Mouse (Mus musculus) stomach, embryonic 15.5 days (tissue): ENCODE measurements around the gene Gm2056. TPM values are rescaled to one million over a fixed set of nuclear protein-coding genes. Genes with fewer than 3 reads are reported as not detected.
"Not testable (repeated sequence)": the region's sequence is repeated elsewhere in the genome, so short reads cannot be mapped to it uniquely, and the experiment has no call there.

Experiments
- ATAC-seq: fragments of 200-750 bp; cut with Nextera tagmentation; 2 replicates; pipeline ENCODE4 v1.8.0; 2017; ENCODE audit warnings: low read depth, moderate number of reproducible peaks, moderate TSS enrichment; ENCODE audit not compliant: insufficient read depth, low FRiP score
- H3K27ac ChIP-seq: fragments of 300-500 bp; sonication (generic); 2 replicates; pipeline ENCODE4 v1.5.1; 2015; ENCODE audit warnings: mild to moderate bottlenecking, inconsistent platforms
- H3K27me3 ChIP-seq: fragments of 300-500 bp; sonication (generic); replicated peaks from 2 replicates; pipeline ENCODE4 v1.6.1; 2015; ENCODE audit warnings: inconsistent platforms
- H3K36me3 ChIP-seq: fragments of 300-500 bp; sonication (generic); 2 replicates; pipeline ENCODE4 v1.6.1; 2015; ENCODE audit warnings: inconsistent platforms
- H3K4me1 ChIP-seq: fragments of 300-500 bp; sonication (generic); 2 replicates; pipeline ENCODE4 v1.6.1; 2015; ENCODE audit warnings: inconsistent platforms
- H3K4me2 ChIP-seq: fragments of 300-500 bp; sonication (generic); 2 replicates; pipeline ENCODE4 v1.6.1; 2015; ENCODE audit warnings: mild to moderate bottlenecking, inconsistent platforms
- H3K4me3 ChIP-seq: fragments of 300-500 bp; sonication (generic); replicated peaks from 2 replicates; pipeline ENCODE4 v1.5.1; 2015; ENCODE audit warnings: inconsistent platforms
- H3K9ac ChIP-seq: fragments of 300-500 bp; sonication (generic); 2 replicates; pipeline ENCODE4 v1.6.1; 2015; ENCODE audit warnings: inconsistent platforms
- H3K9me3 ChIP-seq: fragments of 300-500 bp; sonication (generic); 2 replicates; pipeline ENCODE4 v1.6.1; 2016; ENCODE audit warnings: inconsistent platforms
- WGBS: fragments of 180-500 bp; shearing (Covaris S2); methylation state at CpG from one replicate; pipeline ENCODE4 v1.1.7; 2015; 5-methylcytosine and 5-hydroxymethylcytosine counted together
- polyA plus RNA-seq: library from polyadenylated mRNA; unstranded; fragments of >200 nt; fragmentation: Nextera tagmentation; extraction: Ambion mirVana; gene quantifications from 2 replicates; pipeline ENCODE4 v1.2.1, GENCODE M21; 2015

The Gm2056 gene
- polyA plus RNA-seq: not detected in 2 replicates

DNA sequence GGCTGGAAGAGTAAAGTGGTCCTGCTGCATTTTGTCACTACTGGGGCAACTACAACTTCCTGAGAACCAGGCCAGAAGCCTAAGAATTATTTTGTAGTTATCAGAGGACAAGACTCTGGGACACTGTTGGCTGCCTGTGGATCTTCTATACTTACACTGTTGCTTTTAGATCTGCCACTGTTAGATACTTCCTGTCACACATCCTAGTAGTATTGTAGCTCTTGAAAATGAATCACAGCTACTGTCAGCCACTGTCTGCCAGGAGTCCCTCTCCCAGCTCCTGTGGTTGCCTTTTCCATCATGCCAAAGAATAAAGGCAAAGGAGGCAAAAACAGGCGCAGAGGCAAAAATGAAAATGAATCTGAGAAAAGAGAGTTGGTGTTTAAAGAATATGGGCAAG, at the start of gene Gm2056:
Gm2056 (plus strand) TSS at position 301 of the 400 bp plus-strand sequence.
- not testable (repeated sequence) for H3K27me3 ChIP-seq, H3K9ac ChIP-seq, H3K4me3 ChIP-seq, ATAC-seq, H3K36me3 ChIP-seq, H3K4me1 ChIP-seq, H3K27ac ChIP-seq, H3K9me3 ChIP-seq, H3K4me2 ChIP-seq
- WGBS: 96% methylated on average over 1 of the region's 1 CpGs

- not testable (repeated sequence) for H3K27me3 ChIP-seq, H3K4me1 ChIP-seq, H3K27ac ChIP-seq, H3K9me3 ChIP-seq, ATAC-seq, H3K9ac ChIP-seq, H3K4me2 ChIP-seq, H3K4me3 ChIP-seq, H3K36me3 ChIP-seq
Measured at GRCm38 (mm10) chr12:87984000-87984399, 42.8 kb upstream of the Gm2056 start.

- H3K4me3 ChIP-seq, H3K4me2 ChIP-seq, H3K9ac ChIP-seq, H3K27ac ChIP-seq, H3K36me3 ChIP-seq, H3K9me3 ChIP-seq, ATAC-seq, H3K4me1 ChIP-seq, H3K27me3 ChIP-seq: not testable (repeated sequence)
- 60% methylated on average over 3 of the region's 3 CpGs for WGBS
Measured at GRCm38 (mm10) chr12:88004118-88004517, 22.7 kb upstream of the Gm2056 start.

- WGBS: 82% methylated on average over 1 of the region's 1 CpGs
- not testable (repeated sequence) for H3K4me1 ChIP-seq, H3K36me3 ChIP-seq, H3K4me3 ChIP-seq, H3K27me3 ChIP-seq, H3K9me3 ChIP-seq, H3K4me2 ChIP-seq, ATAC-seq, H3K9ac ChIP-seq, H3K27ac ChIP-seq
Measured at GRCm38 (mm10) chr12:88011548-88011947, 15.3 kb upstream of the Gm2056 start, which contains the start of gene Gm2075. Gene Gm2075, plus strand, starts transcription at chr12:88011848.

- 81% methylated on average over 2 of the region's 2 CpGs for WGBS
- not testable (repeated sequence) for H3K9ac ChIP-seq, H3K4me2 ChIP-seq, H3K36me3 ChIP-seq, H3K4me3 ChIP-seq, H3K9me3 ChIP-seq, H3K27ac ChIP-seq, ATAC-seq, H3K27me3 ChIP-seq, H3K4me1 ChIP-seq
Measured at GRCm38 (mm10) chr12:88018671-88019070, 8.1 kb upstream of the Gm2056 start, which contains the start of gene Gm6803. Gene Gm6803, minus strand, starts transcription at chr12:88018771.

GRCm38 (mm10) chr12:88032250-88032649, 5.4 kb downstream of the Gm2056 start:
- H3K36me3 ChIP-seq, H3K27ac ChIP-seq, H3K9ac ChIP-seq, H3K4me2 ChIP-seq, H3K27me3 ChIP-seq, H3K9me3 ChIP-seq, H3K4me1 ChIP-seq, H3K4me3 ChIP-seq, ATAC-seq: not testable (repeated sequence)
- WGBS: 85% methylated on average over 5 of the region's 5 CpGs

GRCm38 (mm10) chr12:88039062-88039461, 12.3 kb downstream of the Gm2056 start:
- not testable (repeated sequence) for H3K27ac ChIP-seq, H3K4me2 ChIP-seq, ATAC-seq, H3K4me3 ChIP-seq, H3K9me3 ChIP-seq, H3K4me1 ChIP-seq, H3K27me3 ChIP-seq, H3K36me3 ChIP-seq, H3K9ac ChIP-seq

GRCm38 (mm10) chr12:88039703-88040102, 12.9 kb downstream of the Gm2056 start:
- not testable (repeated sequence) for H3K36me3 ChIP-seq, ATAC-seq, H3K9me3 ChIP-seq, H3K4me3 ChIP-seq, H3K27me3 ChIP-seq, H3K4me2 ChIP-seq, H3K9ac ChIP-seq, H3K4me1 ChIP-seq, H3K27ac ChIP-seq
- 92% methylated on average over 1 of the region's 1 CpGs for WGBS

DNA sequence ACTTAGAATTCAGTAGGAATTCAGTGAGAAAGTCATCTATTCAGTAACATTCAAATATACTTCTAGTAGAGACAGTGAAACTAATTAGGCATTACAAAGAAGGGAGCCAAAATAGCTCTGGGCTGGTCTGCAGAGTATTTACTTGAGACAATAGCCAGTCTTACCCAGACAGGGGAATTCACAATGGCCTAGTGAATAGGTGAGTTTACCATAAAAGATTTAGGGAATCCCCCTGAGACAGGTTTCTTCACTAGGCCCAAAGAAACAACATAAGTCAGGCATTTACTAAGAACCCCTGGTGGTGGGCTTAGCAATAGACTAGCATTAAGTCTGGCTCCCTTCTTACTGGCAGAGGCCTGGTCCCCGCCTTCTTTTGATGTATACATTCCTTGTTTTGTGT, 18.4 kb downstream of the Gm2056 start:
- not testable (repeated sequence) for H3K27me3 ChIP-seq, H3K27ac ChIP-seq, H3K36me3 ChIP-seq, H3K9me3 ChIP-seq, H3K4me1 ChIP-seq, H3K4me3 ChIP-seq, H3K4me2 ChIP-seq, ATAC-seq, H3K9ac ChIP-seq
- 50% methylated on average over 1 of the region's 1 CpGs for WGBS

Other genes with a start within 250 kb of the Gm2056 start
- not detected in 2 replicates for gene Gm21936, start 231.5 kb upstream of the Gm2056 start, polyA plus RNA-seq
- not detected in 2 replicates for gene BB287469, start 210.4 kb upstream of the Gm2056 start, polyA plus RNA-seq
- not detected in 2 replicates for gene Gm2001, start 184.7 kb upstream of the Gm2056 start, polyA plus RNA-seq
- not detected in 2 replicates for gene Gm2016, start 152.9 kb upstream of the Gm2056 start, polyA plus RNA-seq
- gene Gm2022, start 131.6 kb upstream of the Gm2056 start, polyA plus RNA-seq: not detected in 2 replicates
- gene Gm2035, start 107.1 kb upstream of the Gm2056 start, polyA plus RNA-seq: not detected in 2 replicates
- gene Gm2042, start 72.9 kb upstream of the Gm2056 start, polyA plus RNA-seq: not detected in 2 replicates
- gene Gm2075, start 15.2 kb upstream of the Gm2056 start, polyA plus RNA-seq: not detected in 2 replicates
- gene Gm6803, start 8.2 kb upstream of the Gm2056 start, polyA plus RNA-seq: not detected in 2 replicates
- gene Gm16368, start 56.7 kb downstream of the Gm2056 start, polyA plus RNA-seq: not detected in 2 replicates
- not detected in 2 replicates for gene Gm10436, start 155.1 kb downstream of the Gm2056 start, polyA plus RNA-seq
- gene Gm8332, start 223.1 kb downstream of the Gm2056 start, polyA plus RNA-seq: not detected in 2 replicates
- gene Gm5662, start 247.5 kb downstream of the Gm2056 start, polyA plus RNA-seq: not detected in 2 replicates